Mouse (Mus musculus) MN1 (cell line): ENCODE data around the gene Tfap4.

Experiments
- DNase-seq: peaks from one replicate; pipeline ENCODE4 v3.0.0-alpha.2; 2016; ENCODE audit warnings: low spot score

Tfap4 gene

DNA sequence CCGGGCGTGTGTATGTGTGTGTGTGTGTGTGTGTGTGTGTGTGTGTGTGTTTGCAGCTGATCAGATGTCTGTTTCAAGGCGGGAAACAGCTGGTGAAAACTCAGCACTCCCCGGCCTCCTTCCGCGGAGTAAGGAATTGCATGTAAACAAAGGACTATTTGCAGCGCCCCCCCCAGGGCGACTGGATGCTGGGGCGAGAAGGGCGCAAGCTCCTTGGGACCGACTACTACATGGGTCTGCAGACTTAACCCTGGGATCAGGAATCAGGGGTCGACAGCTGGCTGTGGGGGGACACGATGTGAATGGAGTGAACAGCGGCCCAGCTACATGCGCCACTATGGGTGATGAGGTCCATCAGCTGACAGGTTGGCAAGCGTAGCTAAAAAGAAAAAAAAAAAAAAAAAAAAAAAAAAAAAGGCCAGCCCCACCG lies at the start of gene Tfap4:
Tfap4 (minus strand) TSS at position 140 of the 430 bp plus-strand sequence.
- DNase-seq = peak; percentile 89

- DNase-seq = no peak
Measured at GRCm38 (mm10) chr16:4608532-4609059, 48.9 kb upstream of the Tfap4 start.

GRCm38 (mm10) chr16:4607818-4608531 lies 48.3 kb upstream of the Tfap4 start:
- peak; percentile 88 for DNase-seq

- peak; percentile 70 for DNase-seq
Measured at GRCm38 (mm10) chr16:4606431-4607084, 46.9 kb upstream of the Tfap4 start.

GRCm38 (mm10) chr16:4605514-4606131 lies 46.0 kb upstream of the Tfap4 start:
- no peak for DNase-seq

DNA sequence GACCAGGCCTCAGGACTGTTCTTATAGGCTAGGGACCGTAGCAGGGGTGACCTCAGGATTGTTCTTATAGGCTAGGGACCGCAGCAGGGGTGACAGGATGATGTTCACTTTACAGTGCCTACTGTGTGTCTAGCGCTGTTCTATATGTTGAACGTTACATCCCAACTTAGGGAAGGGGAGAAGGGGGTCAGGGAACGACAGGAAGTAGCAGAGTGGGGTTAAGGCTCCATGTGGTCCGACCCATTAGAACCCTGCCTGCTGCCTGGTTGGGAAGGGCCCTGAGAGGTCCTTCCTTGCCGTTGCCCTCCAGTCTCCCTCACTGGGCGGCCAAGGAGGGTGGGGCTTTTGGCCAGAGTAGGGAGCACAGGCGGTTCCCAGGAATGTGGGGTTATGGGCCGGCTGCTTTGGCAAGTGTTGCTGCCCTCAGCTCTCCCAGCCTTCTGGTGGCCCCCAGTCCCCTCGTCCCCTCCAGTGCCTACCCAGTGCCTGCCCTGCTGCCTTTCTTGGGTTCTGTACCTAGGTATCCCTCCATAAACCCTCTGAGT lies 44.7 kb upstream of the Tfap4 start:
- DNase-seq = no peak

- DNase-seq = no peak
Measured at GRCm38 (mm10) chr16:4603453-4603837, 43.8 kb upstream of the Tfap4 start.

- no peak for DNase-seq
Measured at GRCm38 (mm10) chr16:4602766-4603452, 43.3 kb upstream of the Tfap4 start.

- DNase-seq = no peak
Measured at GRCm38 (mm10) chr16:4602189-4602588, 42.5 kb upstream of the Tfap4 start.

DNA sequence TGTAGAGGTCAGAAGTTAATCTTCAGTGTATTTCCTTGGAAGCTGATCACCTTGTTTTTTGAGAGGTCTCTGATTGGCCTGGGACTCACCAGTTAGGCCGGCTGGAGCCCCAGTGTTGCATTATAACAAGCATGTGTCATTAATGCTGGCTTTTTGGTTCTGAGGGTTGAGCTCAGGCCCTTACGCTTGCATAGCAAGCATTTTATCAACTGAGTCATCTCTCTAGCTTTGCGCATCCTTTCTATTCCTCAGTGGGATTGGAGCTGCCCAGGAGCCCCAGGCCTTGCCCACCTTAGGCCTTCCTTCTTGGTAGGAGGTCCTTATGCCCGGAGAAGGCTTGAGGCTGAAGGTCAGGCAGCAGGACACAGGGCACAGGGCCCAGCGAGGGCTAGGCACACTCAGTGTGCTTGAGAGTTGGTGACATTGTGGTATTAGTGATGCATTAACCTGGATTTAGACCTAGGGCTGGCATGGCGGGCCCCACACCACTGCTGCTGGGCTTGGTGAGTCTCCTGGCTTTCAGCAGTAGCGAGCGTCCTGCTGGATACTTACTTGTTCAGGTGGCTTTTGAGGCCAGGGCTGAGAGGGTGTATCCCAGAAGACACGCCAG lies 41.2 kb upstream of the Tfap4 start:
- no peak for DNase-seq

GRCm38 (mm10) chr16:4599616-4600015 lies 40.0 kb upstream of the Tfap4 start:
- DNase-seq = no peak

- no peak for DNase-seq
Measured at GRCm38 (mm10) chr16:4598891-4599543, 39.4 kb upstream of the Tfap4 start.

DNA sequence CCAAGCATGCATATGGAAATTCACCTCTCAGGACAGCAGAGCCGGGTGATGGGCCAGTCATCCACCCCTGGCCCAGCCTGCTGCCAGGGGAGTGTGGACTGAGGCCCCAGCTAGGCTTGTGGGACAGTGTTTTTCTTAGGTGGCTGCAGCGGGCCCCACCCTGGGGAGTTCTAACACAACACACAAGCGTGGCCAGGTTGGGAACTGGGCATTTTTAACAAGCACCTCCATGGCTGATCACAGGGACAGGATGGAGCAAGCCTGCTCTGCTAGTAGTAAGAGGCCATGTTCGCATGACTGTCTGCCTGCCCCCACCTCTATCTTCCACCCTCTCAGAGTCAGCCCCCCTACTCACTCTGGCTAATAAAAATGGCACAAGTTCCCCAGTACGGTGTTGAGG lies 38.4 kb upstream of the Tfap4 start:
- DNase-seq = no peak

DNA sequence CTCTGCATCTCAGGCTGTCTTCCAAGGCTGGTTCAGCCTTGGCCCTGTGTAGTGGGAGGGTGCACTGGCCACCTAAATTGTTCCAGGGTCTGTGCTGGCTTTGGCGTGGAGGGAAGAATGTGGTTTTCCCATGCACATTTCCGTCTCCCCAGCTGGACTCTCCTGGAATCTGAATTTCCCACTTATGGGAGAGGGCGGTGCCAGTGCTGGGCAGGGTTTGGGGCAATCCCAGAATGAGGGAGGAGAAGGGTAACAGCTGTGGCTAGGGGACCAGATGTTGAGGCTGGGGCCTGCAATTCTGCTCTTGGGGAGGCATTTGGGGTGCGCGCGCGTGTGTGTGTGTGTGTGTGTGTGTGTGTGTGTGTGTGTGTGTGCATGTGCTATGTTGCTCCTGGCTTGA lies 37.6 kb upstream of the Tfap4 start:
- DNase-seq = no peak

DNA sequence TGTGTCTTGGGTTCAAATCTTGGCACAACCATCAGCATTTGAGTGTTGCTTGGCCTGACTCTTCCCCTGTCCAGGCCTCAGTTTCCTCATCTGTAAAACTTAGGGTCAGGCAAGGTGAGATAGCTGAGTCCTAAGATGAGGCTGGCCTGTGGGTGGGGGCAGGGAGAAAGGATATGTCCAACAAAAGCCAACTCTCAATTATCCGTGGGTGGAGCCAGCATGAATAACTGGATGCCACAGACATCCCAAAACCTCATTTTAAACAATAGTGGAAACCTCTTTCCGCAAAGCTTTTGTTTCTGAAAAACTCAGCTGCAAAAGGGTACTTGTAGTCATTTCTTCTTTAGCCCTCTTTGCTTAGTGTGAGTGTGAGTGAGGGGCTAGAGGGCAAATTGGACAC lies 37.2 kb upstream of the Tfap4 start:
- DNase-seq = no peak

DNA sequence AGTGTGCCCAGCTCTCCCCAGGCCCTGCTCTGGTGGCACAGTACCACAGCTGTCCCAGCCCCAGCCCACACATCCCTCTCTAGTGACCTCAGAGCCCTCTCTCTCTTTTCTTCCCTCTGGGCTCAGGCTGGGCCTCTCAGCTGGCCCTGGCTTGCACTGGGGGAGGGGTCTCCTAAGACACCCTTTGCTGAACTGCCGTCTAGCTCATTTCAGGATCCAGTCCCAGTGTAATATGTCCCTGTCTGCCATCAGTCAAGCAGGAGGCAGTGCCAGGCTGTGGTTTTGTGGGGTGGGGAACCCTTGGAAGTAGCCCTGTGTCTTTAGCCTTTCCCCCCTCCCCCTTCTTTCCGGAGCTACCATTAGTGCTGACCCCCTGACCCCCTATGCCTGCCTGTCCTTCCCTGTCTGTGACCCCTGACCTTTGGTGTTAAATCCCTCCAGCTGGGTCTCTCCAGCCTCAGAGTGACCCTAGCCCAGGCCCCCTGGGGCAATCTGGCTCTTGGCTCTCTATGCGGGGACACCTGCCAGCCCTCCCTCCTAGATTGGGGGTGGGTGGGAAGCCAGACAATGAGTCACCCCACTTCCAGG lies 36.6 kb upstream of the Tfap4 start:
- peak; percentile 47 for DNase-seq

DNA sequence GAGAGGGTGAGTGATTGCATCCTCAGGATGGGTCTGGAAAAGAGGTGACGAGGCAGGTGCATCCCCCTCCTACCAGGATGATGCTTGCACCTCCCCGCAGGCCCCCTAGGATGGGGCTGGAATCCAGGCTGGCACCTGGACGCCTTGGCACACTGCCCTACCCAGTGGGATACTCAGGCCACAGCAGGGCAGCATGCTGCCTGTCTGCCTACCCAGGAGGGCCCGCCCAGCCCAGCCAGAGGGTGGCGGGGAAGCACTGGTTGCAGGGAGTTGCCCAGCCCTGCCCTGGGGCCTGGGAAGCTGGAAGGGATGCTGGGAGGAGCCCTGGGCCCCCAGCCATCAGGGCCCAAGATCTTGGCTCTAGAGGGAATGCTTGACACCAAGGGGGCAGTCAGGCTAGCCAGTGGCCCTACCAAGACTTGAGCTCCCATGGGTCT lies 35.9 kb upstream of the Tfap4 start:
- DNase-seq = peak; percentile 81

GRCm38 (mm10) chr16:4594814-4595526 lies 35.3 kb upstream of the Tfap4 start:
- DNase-seq = peak; percentile 63

DNA sequence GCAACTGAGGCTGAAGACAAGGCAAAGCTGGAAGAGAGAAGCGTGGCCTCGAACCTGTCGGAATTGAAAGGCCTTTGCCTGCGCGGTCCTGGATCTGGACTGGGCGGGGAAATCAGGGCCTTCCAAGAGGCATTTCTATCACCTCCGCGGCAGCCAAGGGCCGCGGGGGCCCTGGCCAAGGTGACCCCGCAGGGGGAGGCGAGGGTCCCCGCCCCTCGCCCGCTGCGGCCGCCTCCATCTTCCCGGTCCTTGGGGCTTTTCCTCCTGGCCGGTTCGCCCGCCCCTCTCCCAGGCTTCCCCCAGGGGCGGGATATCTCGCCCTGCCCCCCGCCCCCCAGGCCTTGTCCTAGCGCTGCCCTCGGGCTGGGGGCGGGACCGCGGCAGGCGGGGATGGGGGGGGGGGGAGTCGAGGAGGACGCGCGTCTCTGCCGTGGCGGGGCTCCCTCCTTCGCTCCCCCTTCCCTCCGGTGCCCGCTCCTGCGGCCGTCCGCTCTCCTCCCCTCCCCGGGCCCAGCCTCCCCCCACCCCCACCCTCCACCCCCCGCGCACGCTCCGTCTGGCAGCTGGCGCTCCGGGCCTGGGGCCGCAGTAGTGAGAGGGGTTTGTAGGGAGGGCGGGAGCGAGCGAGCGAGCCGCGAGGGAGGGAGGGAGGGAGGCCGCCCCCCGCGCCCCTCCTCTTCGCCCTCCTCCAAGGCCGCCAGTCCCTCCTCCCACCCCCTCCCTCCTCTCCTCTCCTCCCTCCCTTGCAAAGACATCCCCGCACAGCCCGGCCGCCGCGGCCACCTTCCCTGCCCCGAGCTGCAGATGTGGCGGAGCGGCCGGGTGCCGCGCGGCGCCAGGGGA lies 34.5 kb upstream of the Tfap4 start, which contains the start of gene Glis2:
Glis2 (plus strand) TSS at position 743 of the 843 bp plus-strand sequence.
- peak; percentile 86 for DNase-seq
